Mouse (Mus musculus): ENCODE data around the gene Kctd18. TPM values are rescaled to one million over a fixed set of nuclear protein-coding genes. Genes with fewer than 3 reads are reported as not detected.

Kctd18 gene
- polyA plus RNA-seq, 1 experiment from 2014 or later: 24.1 TPM

- no peak for ATAC-seq
- no peak for TF ChIP-seq CTCF (IDR thresholded peaks at IDR 0.05)
- H3K27me3 ChIP-seq: no peaks in the 10 kb centered on the region
- CTCF ChIA-PET: interaction anchor here (1.4 to 2.8 kb wide), 2 partner anchors 523 to 524 kb away, joined by 5 to 7 read pairs; no protein-coding TSS in a partner anchor
- in situ Hi-C loops (cut with MboI; ENCODE audit: low pct_unique_long_range_greater_than_20kb): loop anchor here (5.0 to 25.0 kb wide), 2 partner anchors 335 to 525 kb away; partner anchors contain the start of gene Aox2
- POLR2A ChIA-PET: no interaction called here
- no peak for DNase-seq (ENCODE audit: low read depth, low spot score)
Observed at GRCm38 (mm10) chr1:57952509-57952908, 66.2 kb downstream of the Kctd18 start.

DNA sequence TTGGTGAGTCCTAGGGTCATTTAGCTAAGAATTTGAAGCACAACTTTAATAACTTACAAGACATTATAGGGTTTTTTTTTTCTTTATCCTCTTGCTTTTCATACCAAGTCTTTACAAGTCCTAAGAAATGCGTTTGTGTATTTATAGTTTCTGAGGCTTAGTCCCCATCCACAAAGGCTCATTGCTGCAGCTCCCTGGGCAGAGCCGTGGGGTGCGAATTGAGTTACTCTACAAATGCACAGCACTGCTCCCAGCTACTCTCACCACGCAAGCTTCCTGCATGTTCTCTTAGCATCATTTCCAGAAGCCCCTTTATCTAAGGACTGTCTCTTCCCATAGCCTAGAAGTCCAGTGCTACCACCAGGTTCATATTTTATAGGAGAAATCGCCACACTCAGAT lies 69.0 kb downstream of the Kctd18 start:
- H3K27me3 ChIP-seq: no peaks in the 10 kb centered on the region
- ATAC-seq (no peak), DNase-seq (ENCODE audit: low read depth, low spot score) (no peak)
- CTCF ChIA-PET: interaction anchor here (0.8 to 3.4 kb wide), 10 partner anchors 9 to 541 kb away, joined by 3 to 28 read pairs (median 4); no protein-coding TSS in a partner anchor
- POLR2A ChIA-PET: interaction anchor here (0.6 to 1.3 kb wide), 5 partner anchors 17 to 518 kb away, joined by 3 to 6 read pairs (median 4); no protein-coding TSS in a partner anchor
- in situ Hi-C loops (cut with MboI; ENCODE audit: low pct_unique_long_range_greater_than_20kb): loop anchor here (5.0 to 25.0 kb wide), 3 partner anchors 193 to 522 kb away; partner anchors contain the start of gene Aox2
- TF ChIP-seq CTCF (IDR thresholded peaks at IDR 0.05): no peak

GRCm38 (mm10) chr1:57949195-57949594 lies 69.6 kb downstream of the Kctd18 start:
- POLR2A ChIA-PET: interaction anchor here (0.6 to 1.3 kb wide), 4 partner anchors 16 to 517 kb away, joined by 3 to 6 read pairs (median 4); no protein-coding TSS in a partner anchor

GRCm38 (mm10) chr1:57947552-57948347 lies 71.0 kb downstream of the Kctd18 start:
- ChIA-PET CTCF (interaction anchor here (1.9 to 3.4 kb wide), 3 partner anchors 153 to 519 kb away, joined by 7 to 28 read pairs (median 9); no protein-coding TSS in a partner anchor), POLR2A (interaction anchor here (1.0 to 1.2 kb wide), 2 partner anchors 10 to 36 kb away, joined by 3 read pairs; no protein-coding TSS in a partner anchor)
- DNase-seq (ENCODE audit: low read depth, low spot score) (no peak), ATAC-seq (peak; percentile 72)
- H3K27me3 ChIP-seq: no peaks in the 10 kb centered on the region
- in situ Hi-C loops (cut with MboI; ENCODE audit: low pct_unique_long_range_greater_than_20kb): loop anchor here (5.0 kb wide), 1 partner anchor 195 kb away; no protein-coding TSS in a partner anchor
- no peak for TF ChIP-seq CTCF (IDR thresholded peaks at IDR 0.05)

More at GRCm38 (mm10) chr1:57949195-57949594, 69.6 kb downstream of the Kctd18 start:
- TF ChIP-seq CTCF (IDR thresholded peaks at IDR 0.05): peak; percentile 75
- in situ Hi-C loops (cut with MboI; ENCODE audit: low pct_unique_long_range_greater_than_20kb): loop anchor here (5.0 kb wide), 1 partner anchor 193 kb away; no protein-coding TSS in a partner anchor
- ATAC-seq (no peak), DNase-seq (ENCODE audit: low read depth, low spot score) (no peak)
- CTCF ChIA-PET: interaction anchor here (0.7 to 3.4 kb wide), 16 partner anchors 9 to 540 kb away, joined by 3 to 28 read pairs (median 3); no protein-coding TSS in a partner anchor
- H3K27me3 ChIP-seq: no peaks in the 10 kb centered on the region

DNA sequence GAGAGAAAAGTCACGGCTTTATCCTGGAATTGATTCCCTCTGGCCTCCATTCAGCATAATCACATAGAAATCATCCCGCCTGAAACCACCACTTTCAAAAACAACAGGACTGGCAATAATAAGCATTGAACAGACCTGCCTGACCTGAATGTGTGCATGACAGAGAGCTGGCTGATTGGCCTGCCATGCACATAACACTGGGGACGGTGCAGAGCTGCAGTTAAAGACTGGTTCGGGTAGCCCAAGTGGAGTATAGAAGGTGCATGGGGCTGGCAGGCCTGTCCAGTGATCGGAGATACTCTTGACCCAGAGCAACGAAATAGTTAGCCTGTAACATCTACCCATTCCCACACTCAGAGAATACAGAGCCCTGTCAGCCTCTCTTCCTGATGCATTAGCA lies 76.5 kb downstream of the Kctd18 start:
- TF ChIP-seq CTCF (IDR thresholded peaks at IDR 0.05): no peak
- no peaks in the 10 kb centered on the region for H3K27me3 ChIP-seq
- no peak for ATAC-seq
- in situ Hi-C loops (cut with MboI; ENCODE audit: low pct_unique_long_range_greater_than_20kb): no loop called here
- POLR2A ChIA-PET: interaction anchor here (0.6 kb wide), 1 partner anchor 198 kb away, joined by 3 read pairs; no protein-coding TSS in a partner anchor
- CTCF ChIA-PET: interaction anchor here (1.1 to 1.8 kb wide), 3 partner anchors 9 to 513 kb away, joined by 3 to 4 read pairs (median 3); no protein-coding TSS in a partner anchor
- no peak for DNase-seq (ENCODE audit: low read depth, low spot score)

GRCm38 (mm10) chr1:57941734-57942133 lies 77.0 kb downstream of the Kctd18 start:
- TF ChIP-seq CTCF (IDR thresholded peaks at IDR 0.05): no peak
- in situ Hi-C loops (cut with MboI; ENCODE audit: low pct_unique_long_range_greater_than_20kb): no loop called here
- DNase-seq (ENCODE audit: low read depth, low spot score): no peak
- ATAC-seq: no peak
- CTCF ChIA-PET: interaction anchor here (0.9 to 1.8 kb wide), 3 partner anchors 10 to 158 kb away, joined by 3 read pairs; no protein-coding TSS in a partner anchor
- POLR2A ChIA-PET: no interaction called here
- no peaks in the 10 kb centered on the region for H3K27me3 ChIP-seq

DNA sequence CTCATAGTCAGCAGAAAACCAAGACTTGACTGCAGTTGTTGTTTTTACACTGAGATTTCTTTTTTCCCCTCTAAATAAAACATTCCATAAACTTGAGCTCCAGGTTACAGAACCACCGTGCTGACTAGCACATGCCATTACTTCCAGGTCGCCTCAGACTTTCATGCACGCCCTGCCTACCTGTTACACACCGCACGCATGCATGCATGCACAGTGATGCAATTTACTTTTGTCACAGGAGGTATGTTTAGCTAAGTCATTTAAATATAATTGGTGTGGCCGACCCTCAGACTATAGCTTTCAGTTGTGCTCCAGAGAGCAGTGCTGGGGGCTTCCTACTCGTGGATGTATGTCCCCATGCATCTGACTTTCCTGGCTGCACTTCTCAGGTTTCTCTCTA lies 77.7 kb downstream of the Kctd18 start:
- DNase-seq (ENCODE audit: low read depth, low spot score): no peak
- ChIA-PET POLR2A (no interaction called here), CTCF (interaction anchor here (0.9 to 1.8 kb wide), 3 partner anchors 11 to 157 kb away, joined by 3 read pairs; no protein-coding TSS in a partner anchor)
- in situ Hi-C loops (cut with MboI; ENCODE audit: low pct_unique_long_range_greater_than_20kb): no loop called here
- H3K27me3 ChIP-seq: no peaks in the 10 kb centered on the region
- no peak for TF ChIP-seq CTCF (IDR thresholded peaks at IDR 0.05)
- ATAC-seq: no peak

DNA sequence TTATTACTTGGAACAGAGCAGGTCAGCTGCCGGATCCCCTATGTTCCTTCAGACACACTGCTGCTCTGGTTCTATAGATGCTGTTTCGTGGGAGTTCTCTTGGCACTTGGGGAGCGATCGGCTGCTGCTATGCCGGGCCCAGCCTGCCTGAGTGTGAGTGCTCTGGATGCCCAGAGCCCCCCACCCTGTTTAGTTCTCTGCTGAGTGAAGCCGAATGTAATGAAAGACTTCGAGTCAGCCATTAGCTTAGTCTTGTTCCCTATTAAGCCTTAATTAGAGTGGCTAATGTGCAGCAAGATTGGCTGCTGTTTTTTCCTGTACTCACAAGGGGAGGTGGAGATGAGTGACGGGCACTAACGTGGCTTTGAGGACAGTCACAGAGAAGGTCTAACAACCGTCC lies 78.1 kb downstream of the Kctd18 start:
- in situ Hi-C loops (cut with MboI; ENCODE audit: low pct_unique_long_range_greater_than_20kb): no loop called here
- H3K27me3 ChIP-seq: no peaks in the 10 kb centered on the region
- CTCF ChIA-PET: interaction anchor here (0.9 to 1.8 kb wide), 2 partner anchors 11 to 157 kb away, joined by 3 read pairs; no protein-coding TSS in a partner anchor
- no peak for TF ChIP-seq CTCF (IDR thresholded peaks at IDR 0.05)
- ATAC-seq (no peak), DNase-seq (ENCODE audit: low read depth, low spot score) (no peak)
- POLR2A ChIA-PET: no interaction called here

DNA sequence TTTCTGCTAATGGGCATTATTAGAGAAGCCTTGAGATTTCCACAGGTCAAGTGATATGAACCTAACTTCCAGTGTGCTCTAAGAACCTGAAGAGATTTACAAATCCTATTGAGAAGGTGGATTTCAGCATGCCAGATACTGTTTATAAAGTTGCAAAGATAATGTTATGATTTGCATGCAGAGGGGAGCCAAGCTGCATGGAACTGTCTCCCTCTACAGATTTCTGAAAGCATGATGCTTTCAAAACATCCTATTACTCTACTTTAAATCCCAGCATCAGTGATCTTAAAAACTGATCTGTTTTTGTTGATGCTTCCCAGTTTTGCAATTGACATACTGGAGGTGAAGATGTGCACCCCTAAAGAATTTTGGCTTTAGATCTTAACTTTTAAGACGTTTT lies 84.5 kb downstream of the Kctd18 start:
- H3K27me3 ChIP-seq: no peaks in the 10 kb centered on the region
- CTCF ChIA-PET: interaction anchor here (2.3 kb wide), 1 partner anchor 10 kb away, joined by 6 read pairs; no protein-coding TSS in a partner anchor
- DNase-seq (ENCODE audit: low read depth, low spot score) (no peak), ATAC-seq (no peak)
- in situ Hi-C loops (cut with MboI; ENCODE audit: low pct_unique_long_range_greater_than_20kb): no loop called here
- POLR2A ChIA-PET: no interaction called here
- no peak for TF ChIP-seq CTCF (IDR thresholded peaks at IDR 0.05)

GRCm38 (mm10) chr1:57918567-57918966 lies 100.2 kb downstream of the Kctd18 start:
- TF ChIP-seq CTCF (IDR thresholded peaks at IDR 0.05): no peak
- no peak for DNase-seq (ENCODE audit: low read depth, low spot score)
- H3K27me3 ChIP-seq: no peaks in the 10 kb centered on the region
- POLR2A ChIA-PET: interaction anchor here (0.9 kb wide), 1 partner anchor 8 kb away, joined by 6 read pairs; no protein-coding TSS in a partner anchor
- ATAC-seq: no peak
- CTCF ChIA-PET: interaction anchor here (1.0 kb wide), 1 partner anchor 15 kb away, joined by 3 read pairs; no protein-coding TSS in a partner anchor
- in situ Hi-C loops (cut with MboI; ENCODE audit: low pct_unique_long_range_greater_than_20kb): no loop called here

Data from Patski (cell line).